Mouse (Mus musculus) cortical plate, adult 2 months (tissue): ENCODE measurements at regions not wholly inside any gene's neighbourhood (a gene's known extent, or its start where the extent isn't known, plus 50 kb on each side); places are given as distances from the start of the nearest gene placed in this dataset.
"Not testable (repeated sequence)": the region's sequence is repeated elsewhere in the genome, so short reads cannot be mapped to it uniquely, and the experiment has no call there.

ENCODE experiments used
- CTCF ChIP-seq: fragments of 200-500 bp; IDR thresholded peaks from 2 replicates; pipeline ENCODE4 v1.5.1; 2011; ENCODE audit warnings: mild to moderate bottlenecking, control low read depth, low read length; ENCODE audit not compliant: insufficient read depth; ENCODE audit errors: extremely low read depth
- POLR2A ChIP-seq: fragments of 200-500 bp; IDR thresholded peaks from 2 replicates; pipeline ENCODE4 v1.6.1; 2011; ENCODE audit warnings: mild to moderate bottlenecking, low read length, control low read depth; ENCODE audit not compliant: insufficient read depth; ENCODE audit errors: extremely low read depth

DNA sequence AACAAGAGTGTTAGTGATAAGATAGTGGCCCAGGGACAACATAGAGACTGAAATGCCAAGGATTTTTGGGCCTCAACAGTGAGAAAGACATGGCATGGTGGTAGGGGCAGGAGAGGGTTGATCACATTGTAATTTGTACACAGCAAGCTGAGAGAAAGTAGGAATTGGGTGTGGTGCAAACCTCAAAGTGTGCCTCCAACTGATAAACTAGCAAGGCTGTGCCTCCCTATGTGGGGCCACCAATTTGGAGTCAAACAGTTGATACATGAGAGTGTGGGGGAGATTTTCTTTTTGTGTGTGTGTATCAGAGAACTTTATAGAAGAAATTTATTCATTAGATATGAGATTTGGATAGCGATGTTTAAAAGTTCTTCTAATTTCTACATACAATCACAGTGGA lies 244.0 kb downstream of the Tbl1xr1 start:
- not testable (repeated sequence) for TF ChIP-seq POLR2A, CTCF
